Mouse (Mus musculus) forebrain, embryonic 14.5 days (tissue): ENCODE data around the gene Slc2a4. TPM values are rescaled to one million over a fixed set of nuclear protein-coding genes. Genes with fewer than 3 reads are reported as not detected.
A peak's percentile ranks its signal among the peaks of the same experiment; 100 is the strongest.

Experiments used
- ATAC-seq: fragments of 200-750 bp; cut with Nextera tagmentation; 2 replicates; pipeline ENCODE4 v1.8.0; 2017; ENCODE audit warnings: mild to moderate bottlenecking, moderate library complexity
- DNase-seq: peaks from one replicate; pipeline ENCODE4 v3.0.0-alpha.2; 2015; ENCODE audit warnings: low spot score
- H3K27ac ChIP-seq: fragments of 300-500 bp; sonication (generic); 2 replicates; pipeline ENCODE4 v1.5.1; 2014; ENCODE audit warnings: low read depth, mild to moderate bottlenecking, control low read depth, low read length, moderate library complexity
- H3K27me3 ChIP-seq: fragments of 300-500 bp; sonication (generic); replicated peaks from 2 replicates; pipeline ENCODE4 v1.6.1; 2014; ENCODE audit warnings: low read length, control low read depth, mixed read lengths; ENCODE audit not compliant: control insufficient read depth, insufficient read depth
- H3K36me3 ChIP-seq: fragments of 300-500 bp; sonication (generic); 2 replicates; pipeline ENCODE4 v1.6.1; 2014; ENCODE audit warnings: low read length, control low read depth; ENCODE audit not compliant: control insufficient read depth, insufficient read depth
- H3K4me1 ChIP-seq: fragments of 300-500 bp; sonication (generic); 2 replicates; pipeline ENCODE4 v1.6.1; 2014; ENCODE audit warnings: antibody characterized with exemption, low read length, control low read depth; ENCODE audit not compliant: control insufficient read depth, insufficient read depth
- H3K4me2 ChIP-seq: fragments of 300-500 bp; sonication (generic); 2 replicates; pipeline ENCODE4 v1.6.1; 2014; ENCODE audit warnings: mild to moderate bottlenecking, control low read depth, low read length
- H3K4me3 ChIP-seq: fragments of 300-500 bp; sonication (generic); 2 replicates; pipeline ENCODE4 v1.5.1; 2014; ENCODE audit warnings: low read depth, low read length, control low read depth
- H3K9ac ChIP-seq: fragments of 300-500 bp; sonication (generic); 2 replicates; pipeline ENCODE4 v1.6.1; 2014; ENCODE audit warnings: mild to moderate bottlenecking, low read length, control low read depth, moderate library complexity
- H3K9me3 ChIP-seq: fragments of 300-500 bp; sonication (generic); replicated peaks from 2 replicates; pipeline ENCODE4 v1.6.1; 2016; ENCODE audit warnings: low read length, control low read depth, mixed read lengths; ENCODE audit not compliant: control insufficient read depth
- WGBS: fragments of 180-500 bp; shearing (Covaris S2); extraction: QIAGEN DNeasy Blood & Tissue Kit; methylation state at CpG from one replicate; pipeline ENCODE4 v1.1.7; 2014; 5-methylcytosine and 5-hydroxymethylcytosine counted together
- polyA plus RNA-seq: library from polyadenylated mRNA; unstranded; fragments of >200 nt; fragmentation: Nextera tagmentation; extraction: Ambion mirVana; gene quantifications from 2 replicates; pipeline ENCODE4 v1.2.1, GENCODE M21; 2014

The Slc2a4 gene
- polyA plus RNA-seq, 1 experiment from 2014 or later = 6.7 TPM

DNA sequence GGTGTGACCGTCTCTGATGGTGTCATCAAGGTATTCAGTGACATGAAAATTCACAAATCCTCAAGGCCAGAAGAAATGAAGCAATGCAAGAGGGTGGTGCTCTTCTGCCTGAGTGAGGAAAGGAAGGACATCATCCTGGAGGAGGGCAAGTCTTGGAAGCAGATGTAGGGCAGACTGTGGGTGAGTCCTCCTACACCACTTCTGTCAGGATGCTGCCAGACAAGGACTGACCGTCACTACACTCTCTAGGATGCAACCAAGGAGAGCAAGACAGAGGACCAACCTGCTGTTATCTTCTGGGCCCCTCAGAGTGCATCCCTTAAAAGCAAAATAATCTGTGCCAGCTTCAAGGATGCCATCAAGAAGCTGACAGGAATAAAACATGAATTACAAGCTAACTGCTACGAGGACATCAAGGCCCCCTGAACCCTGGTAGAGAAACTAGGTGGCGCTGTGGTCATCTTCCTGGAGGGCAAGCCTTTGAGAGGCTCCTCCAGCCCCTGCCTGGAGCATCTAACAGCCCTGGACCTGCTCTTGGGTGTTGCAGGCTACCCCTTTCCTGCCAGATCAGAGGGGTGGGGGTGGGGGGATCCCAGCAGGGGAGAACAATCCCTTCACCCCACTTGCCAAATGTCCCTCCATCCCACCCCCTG lies 2.9 kb upstream of the Slc2a4 start:
- H3K9ac ChIP-seq = no peak overlapping the region
- no peaks in the 10 kb centered on the region for H3K9me3 ChIP-seq
- H3K27ac ChIP-seq = no peak overlapping the region
- no peak overlapping the region for H3K4me3 ChIP-seq
- DNase-seq = no peak
- no peak for ATAC-seq
- peaks cover 10% of the 10 kb centered on the region for H3K4me1 ChIP-seq
- WGBS = 39% methylated on average over 4 of the region's 4 CpGs
- H3K36me3 ChIP-seq = no peaks in the 10 kb centered on the region
- H3K4me2 ChIP-seq = no peak overlapping the region
- H3K27me3 ChIP-seq = no peaks in the 10 kb centered on the region

DNA sequence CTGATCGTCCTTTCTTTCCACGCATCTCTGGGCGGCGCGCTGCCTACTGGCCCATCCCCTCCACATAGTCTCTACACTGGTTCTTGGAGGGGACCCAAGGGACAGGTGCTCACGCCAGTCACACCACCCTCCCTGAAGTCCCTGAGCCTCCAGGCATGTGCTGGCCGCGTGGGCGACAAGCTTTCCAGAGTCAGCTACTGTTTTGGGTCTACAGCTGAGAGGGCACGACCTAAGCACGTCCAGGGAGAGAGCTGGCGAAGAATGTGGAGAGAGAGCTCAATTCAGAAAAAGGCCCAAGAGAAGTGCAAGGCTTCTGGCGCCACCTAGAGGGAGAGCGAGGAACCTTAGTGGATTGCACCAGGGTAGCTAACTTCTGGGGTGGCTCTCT lies 769 bp upstream of the Slc2a4 start:
- ATAC-seq (peak; percentile 63), DNase-seq (peak; percentile 90)

DNA sequence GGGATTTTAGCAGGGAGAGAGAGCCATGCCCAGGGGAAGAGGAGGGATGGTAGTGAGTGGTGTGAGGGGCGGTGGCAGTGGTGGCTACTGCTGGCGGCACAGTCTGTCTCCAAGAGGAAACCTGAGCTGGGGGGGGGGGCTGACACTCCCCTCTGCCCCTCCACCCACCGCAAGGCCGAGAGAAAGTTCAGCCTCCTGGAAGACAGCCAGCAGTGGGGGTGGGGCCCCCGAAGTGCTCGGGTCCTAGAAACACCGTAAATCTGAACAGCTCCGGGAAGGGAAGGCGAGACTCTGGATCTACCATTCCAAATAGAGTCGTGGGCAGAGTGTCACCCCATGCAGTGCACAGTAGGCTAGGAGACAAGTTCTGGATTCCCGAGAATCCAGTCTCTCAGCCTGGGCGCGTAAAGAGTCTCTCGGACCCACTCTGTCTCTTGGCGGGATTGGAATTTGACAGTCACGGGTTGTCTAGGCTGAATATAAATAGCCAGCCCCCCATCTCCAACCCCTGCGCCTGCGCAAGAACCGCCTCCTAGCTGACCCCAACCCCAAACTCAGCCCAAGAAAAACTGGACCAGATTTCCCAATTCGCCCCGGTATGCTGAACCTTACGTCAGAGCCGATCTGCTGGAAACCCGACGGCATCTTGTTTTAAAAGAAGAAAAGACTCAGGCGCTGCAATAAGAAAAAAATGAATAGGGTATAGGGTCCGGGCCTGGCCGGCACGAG lies 487 bp downstream of the Slc2a4 start:
- Histone ChIP-seq H3K4me2 (peak overlapping the region; percentile 59), H3K27ac (peak overlapping the region; percentile 39; the same call in 1 of the 2 replicates), H3K4me3 (peak overlapping the region; percentile 43), H3K9me3 (no peaks in the 10 kb centered on the region), H3K4me1 (peaks cover 10% of the 10 kb centered on the region), H3K36me3 (peaks cover 11% of the 10 kb centered on the region), H3K27me3 (no peaks in the 10 kb centered on the region), H3K9ac (peak overlapping the region; percentile 59)
- ATAC-seq (peak; percentile 38), DNase-seq (peak; percentile 53)
- WGBS = under 1% methylated on average over 29 of the region's 29 CpGs

More for the DNA sequence above, 769 bp upstream of the Slc2a4 start:
- Histone ChIP-seq H3K27me3 (no peaks in the 10 kb centered on the region), H3K27ac (peak overlapping the region; percentile 80), H3K9me3 (no peaks in the 10 kb centered on the region), H3K4me2 (peak overlapping the region; percentile 59), H3K36me3 (peaks cover 8% of the 10 kb centered on the region), H3K4me1 (peaks cover 10% of the 10 kb centered on the region), H3K9ac (peak overlapping the region; percentile 59), H3K4me3 (peak overlapping the region; percentile 43)
- 0% methylated on average over 14 of the region's 14 CpGs for WGBS

DNA sequence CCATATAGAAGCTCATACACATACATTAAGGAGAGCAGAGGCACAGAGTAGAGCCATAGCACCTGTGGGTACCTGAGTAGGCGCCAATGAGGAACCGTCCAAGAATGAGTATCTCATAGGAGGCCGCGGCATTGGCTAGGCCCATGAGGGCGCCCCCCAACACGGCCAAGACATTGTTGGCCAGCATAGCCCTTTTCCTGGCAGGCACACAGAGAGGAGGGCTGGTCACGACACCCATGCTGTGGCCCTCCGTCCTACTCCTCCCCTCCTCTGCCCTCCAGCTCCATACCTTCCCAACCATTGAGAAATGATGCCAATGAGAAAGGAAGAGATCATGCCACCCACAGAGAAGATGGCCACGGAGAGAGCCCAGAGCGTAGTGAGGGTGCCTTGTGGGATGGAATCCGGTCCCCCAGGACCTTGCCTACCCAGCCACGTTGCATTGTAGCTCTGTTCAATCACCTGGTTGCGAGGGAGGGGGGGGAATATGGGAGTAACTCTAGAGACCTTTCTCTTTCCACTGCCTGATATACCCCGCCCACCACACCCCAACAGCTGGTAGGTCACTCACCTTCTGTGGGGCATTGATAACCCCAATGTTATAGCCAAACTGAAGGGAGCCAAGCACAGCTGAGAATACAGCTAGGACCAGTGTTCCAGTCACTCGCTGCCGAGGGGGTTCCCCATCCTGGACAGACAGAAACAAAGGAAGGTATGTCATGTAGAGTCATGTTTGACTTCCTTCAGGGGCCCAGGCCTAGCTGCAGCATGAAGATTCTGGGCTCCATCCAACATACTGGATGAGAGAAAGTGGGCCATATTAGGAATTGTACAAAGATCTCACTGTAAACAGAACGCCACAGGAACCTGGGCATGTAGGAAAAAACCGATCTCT lies 1.7 kb downstream of the Slc2a4 start:
- Histone ChIP-seq H3K4me3 (no peak overlapping the region), H3K4me1 (peaks cover 10% of the 10 kb centered on the region), H3K27me3 (no peaks in the 10 kb centered on the region), H3K27ac (no peak overlapping the region), H3K4me2 (peak overlapping the region; percentile 59; the same call in 1 of the 2 replicates), H3K9ac (no peak overlapping the region), H3K9me3 (no peaks in the 10 kb centered on the region), H3K36me3 (peaks cover 11% of the 10 kb centered on the region)
- ATAC-seq (no peak), DNase-seq (no peak)
- 91% methylated on average over 18 of the region's 18 CpGs for WGBS

DNA sequence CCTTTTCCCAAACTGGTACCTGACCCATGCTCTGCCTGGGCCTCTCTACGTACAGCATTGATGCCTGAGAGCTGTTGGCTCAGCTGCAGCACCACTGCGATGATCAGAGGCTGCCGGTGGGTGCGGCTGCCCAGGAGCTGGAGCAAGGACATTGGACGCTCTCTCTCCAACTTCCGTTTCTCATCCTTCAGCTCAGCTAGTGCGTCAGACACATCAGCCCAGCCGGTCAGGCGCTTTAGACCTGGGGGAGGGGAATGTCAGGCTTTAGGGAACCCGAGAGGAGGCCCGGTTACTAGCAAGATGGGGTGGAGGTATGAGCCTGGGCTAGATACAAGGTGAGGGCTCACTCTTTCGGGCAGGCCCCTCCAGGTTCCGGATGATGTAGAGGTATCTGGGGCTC lies 2.8 kb downstream of the Slc2a4 start:
- Histone ChIP-seq H3K4me1 (peaks cover 10% of the 10 kb centered on the region), H3K9me3 (no peaks in the 10 kb centered on the region), H3K27ac (no peak overlapping the region), H3K9ac (no peak overlapping the region), H3K4me3 (no peak overlapping the region), H3K4me2 (no peak overlapping the region), H3K27me3 (no peaks in the 10 kb centered on the region), H3K36me3 (peaks cover 11% of the 10 kb centered on the region)
- no peak for DNase-seq
- 86% methylated on average over 13 of the region's 13 CpGs for WGBS
- no peak for ATAC-seq

DNA sequence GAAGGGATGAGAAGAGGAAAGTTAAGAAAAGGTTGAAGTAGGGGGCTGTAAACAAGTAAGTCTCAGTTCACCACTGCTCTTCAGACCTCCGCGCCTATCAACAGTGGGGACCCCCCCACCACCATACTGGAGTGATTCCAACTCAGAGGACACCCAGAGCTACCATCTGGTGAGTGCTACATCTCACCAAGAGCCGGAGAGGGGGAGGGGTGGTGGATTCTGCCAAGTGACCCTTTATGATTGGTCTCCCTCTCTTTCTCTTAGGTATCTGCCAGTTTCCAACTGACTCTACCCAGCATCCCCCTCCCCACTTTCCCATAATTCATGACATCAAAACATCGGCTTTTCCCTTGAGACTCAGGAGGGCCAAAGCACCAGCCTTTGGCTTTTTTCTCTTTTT lies 7.0 kb downstream of the Slc2a4 start:
- Histone ChIP-seq H3K27me3 (peaks cover 9% of the 10 kb centered on the region; the same call in 1 of the 2 replicates), H3K36me3 (peaks cover 11% of the 10 kb centered on the region), H3K27ac (no peak overlapping the region), H3K9ac (no peak overlapping the region), H3K4me3 (no peak overlapping the region), H3K4me1 (peaks cover 2% of the 10 kb centered on the region; the same call in 1 of the 2 replicates), H3K4me2 (no peak overlapping the region), H3K9me3 (no peaks in the 10 kb centered on the region)
- peak; percentile 39 for DNase-seq
- no peak for ATAC-seq
- 73% methylated on average over 4 of the region's 4 CpGs for WGBS

DNA sequence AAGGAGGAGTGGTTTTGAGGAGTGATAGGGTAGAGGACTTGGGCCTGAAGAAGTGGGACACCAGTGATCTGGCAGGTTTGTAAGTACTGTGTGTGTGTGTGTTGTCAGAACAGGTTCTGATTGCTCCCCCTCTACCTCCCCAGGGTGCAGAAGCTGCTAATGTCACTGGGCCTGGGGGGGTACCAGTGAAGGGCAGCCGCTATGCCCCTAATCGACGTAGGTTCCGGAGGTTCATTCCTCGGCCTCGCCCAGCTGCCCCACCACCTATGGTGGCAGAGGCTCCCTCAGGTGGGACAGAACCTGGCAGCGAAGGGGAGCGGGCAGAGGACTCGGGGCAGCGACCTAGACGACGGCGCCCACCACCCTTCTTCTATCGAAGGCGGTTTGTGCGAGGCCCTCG lies 8.3 kb downstream of the Slc2a4 start:
- Histone ChIP-seq H3K27me3 (peaks cover 9% of the 10 kb centered on the region; the same call in 1 of the 2 replicates), H3K4me2 (no peak overlapping the region), H3K4me3 (no peak overlapping the region), H3K36me3 (peaks cover 7% of the 10 kb centered on the region), H3K9me3 (no peaks in the 10 kb centered on the region), H3K9ac (no peak overlapping the region), H3K4me1 (peaks cover 5% of the 10 kb centered on the region; the same call in 1 of the 2 replicates), H3K27ac (no peak overlapping the region)
- WGBS = 95% methylated on average over 17 of the region's 17 CpGs
- ATAC-seq (no peak), DNase-seq (no peak)

DNA sequence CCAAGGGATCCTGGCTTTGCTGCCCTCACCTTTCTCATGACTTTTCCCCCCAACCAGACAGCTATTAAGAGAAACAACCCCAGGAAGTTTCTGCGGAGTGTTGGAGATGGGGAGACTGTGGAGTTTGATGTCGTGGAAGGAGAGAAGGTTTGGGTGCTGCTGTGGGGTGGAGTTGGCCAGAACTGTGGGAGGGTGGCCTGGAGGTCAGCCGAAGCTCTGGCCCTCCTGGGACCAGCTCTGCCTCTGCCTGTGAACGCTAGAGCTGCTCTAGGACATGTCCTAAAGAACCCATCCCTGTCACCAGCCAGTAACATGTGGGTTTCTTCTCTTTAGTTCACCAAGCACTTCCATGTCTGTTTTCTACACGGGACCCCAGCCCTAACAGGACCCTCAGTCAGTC lies 8.8 kb downstream of the Slc2a4 start:
- Histone ChIP-seq H3K4me3 (no peak overlapping the region), H3K9me3 (no peaks in the 10 kb centered on the region), H3K27ac (no peak overlapping the region), H3K4me1 (peaks cover 5% of the 10 kb centered on the region; the same call in 1 of the 2 replicates), H3K27me3 (peaks cover 9% of the 10 kb centered on the region; the same call in 1 of the 2 replicates), H3K36me3 (peaks cover 3% of the 10 kb centered on the region; the same call in 1 of the 2 replicates), H3K9ac (no peak overlapping the region), H3K4me2 (no peak overlapping the region)
- 76% methylated on average over 5 of the region's 5 CpGs for WGBS
- no peak for ATAC-seq
- no peak for DNase-seq
